ENCODE assay signal across 10 mouse cellular contexts in genomic region chr11:119235596-119235995, GRCm38 (mm10). TPM values are rescaled to one million over a fixed set of nuclear protein-coding genes. Genes with fewer than 3 reads are reported as not detected.
DNase-seq lines count a peak whose midpoint lies in the region; ATAC-seq and TF ChIP-seq lines count a peak whose summit lies in the region.
"Had no signal": no experiment of that assay in that cellular context is flagged by ENCODE, and none has a peak within 500 bp of the region (broad histone marks: within the 10 kb centered on the region; RNA-seq: fewer than 3 reads in every experiment).

No protein-coding gene starts in this region.

- H3K4me2 ChIP-seq in intestine, postnatal 0 days (replicated peaks; ENCODE audit: low read depth) = no peak overlapping the region
- H3K4me2 ChIP-seq in intestine, embryonic 16.5 days (ENCODE audit: low read depth, low read length) = no peak overlapping the region
- H3K4me2 ChIP-seq: heart, embryonic 13.5 days; lung, embryonic 15.5 days had no signal

- no peaks in the 10 kb centered on the region for H3K27me3 ChIP-seq in intestine, postnatal 0 days (replicated peaks; ENCODE audit: control insufficient read depth, insufficient read depth, low read length)
- no peaks in the 10 kb centered on the region for H3K27me3 ChIP-seq in intestine, embryonic 16.5 days (replicated peaks; ENCODE audit: control insufficient read depth, insufficient read depth, low read length)

- H3K36me3 ChIP-seq in intestine, postnatal 0 days (ENCODE audit: control insufficient read depth, insufficient read depth) = no peaks in the 10 kb centered on the region
- no peaks in the 10 kb centered on the region for H3K36me3 ChIP-seq in intestine, embryonic 16.5 days (ENCODE audit: control insufficient read depth, insufficient read depth, low read length)
- H3K36me3 ChIP-seq: heart, embryonic 13.5 days; lung, embryonic 15.5 days had no signal

- H3K4me3 ChIP-seq in intestine, postnatal 0 days (ENCODE audit: low read depth, low read length) = no peak overlapping the region
- no peak overlapping the region for H3K4me3 ChIP-seq in intestine, embryonic 16.5 days (ENCODE audit: low read length)
- H3K4me3 ChIP-seq in cortical plate, adult 2 months (ENCODE audit: insufficient read depth, low read length) = no peak overlapping the region
- H3K4me3 ChIP-seq: heart, embryonic 13.5 days; lung, embryonic 15.5 days had no signal

- H3K9ac ChIP-seq in intestine, postnatal 0 days (ENCODE audit: low read depth, low read length) = no peak overlapping the region
- H3K9ac ChIP-seq in intestine, embryonic 16.5 days (ENCODE audit: low read depth, low read length) = no peak overlapping the region
- H3K9ac ChIP-seq: heart, embryonic 13.5 days; lung, embryonic 15.5 days had no signal

- H3K4me1 ChIP-seq in intestine, postnatal 0 days (replicated peaks; ENCODE audit: control insufficient read depth, insufficient read depth, low read length) = no peaks in the 10 kb centered on the region; the same call in 1 of the 2 replicates
- H3K4me1 ChIP-seq in intestine, embryonic 16.5 days (ENCODE audit: control insufficient read depth, insufficient read depth, low read length) = peaks cover 14% of the 10 kb centered on the region
- no peaks in the 10 kb centered on the region for H3K4me1 ChIP-seq in cortical plate, adult 2 months (ENCODE audit: control insufficient read depth, insufficient read depth, low read length)

- H3K27ac ChIP-seq in intestine, postnatal 0 days (ENCODE audit: low read depth, low read length) = no peak overlapping the region
- no peak overlapping the region for H3K27ac ChIP-seq in intestine, embryonic 16.5 days (ENCODE audit: low read length)
- no peak overlapping the region for H3K27ac ChIP-seq in cortical plate, adult 2 months (ENCODE audit: insufficient read depth, low read length)
- H3K27ac ChIP-seq: heart, embryonic 13.5 days; lung, embryonic 15.5 days had no signal

- DNase-seq in CD4-positive, CD25-positive, alpha-beta regulatory T cell, adult 2 months (ENCODE audit: low read depth, low spot score) = peak; percentile 85
- peak; percentile 94 for DNase-seq in ES-CJ7 (ENCODE audit: low read depth, low spot score)
- peak; percentile 78 for DNase-seq in lung, postnatal 14 days
- DNase-seq in testis, postnatal 14 days (ENCODE audit: low spot score) = peak; percentile 73

- no peaks in the 10 kb centered on the region for H3K9me3 ChIP-seq in intestine, postnatal 0 days (ENCODE audit: control insufficient read depth)
- no peaks in the 10 kb centered on the region for H3K9me3 ChIP-seq in intestine, embryonic 16.5 days (ENCODE audit: control insufficient read depth, low read length)
- H3K9me3 ChIP-seq: lung, embryonic 15.5 days had no signal

- ATAC-seq in CD4-positive, CD25-positive, alpha-beta regulatory T cell, adult 4 months = no peak
- no peak for ATAC-seq in intestine, postnatal 0 days
- ATAC-seq in intestine, embryonic 16.5 days = no peak

- 85% methylated on average over 4 of the region's 4 CpGs for WGBS in intestine, postnatal 0 days
- whole genome bisulfite sequencing in intestine, embryonic 16.5 days = 91% methylated on average over 4 of the region's 4 CpGs

- peak; percentile 79 for TF ChIP-seq CTCF in intestine, postnatal 0 days (IDR thresholded peaks at IDR 0.05; ENCODE audit: low read depth)
- peak; percentile 40; the same call in 1 of the 2 replicates for TF ChIP-seq CTCF in cortical plate, adult 2 months (IDR thresholded peaks at IDR 0.05; ENCODE audit: extremely low read depth, insufficient read depth, low read length)

- no peak for TF ChIP-seq POLR2A in cortical plate, adult 2 months (IDR thresholded peaks at IDR 0.05; ENCODE audit: extremely low read depth, insufficient read depth, low read length)

RNA-seq across cellular contexts. Expression of gene Ccdc40, which starts 7.2 kb away (rescaled TPM):
- 1 to 10 TPM; 2.9 to 3.6 TPM for polyA plus RNA-seq in CD4-positive, CD25-positive, alpha-beta regulatory T cell, adult 4 months (2017; shearing (Covaris generic))
- polyA plus RNA-seq in intestine, postnatal 0 days (2015; fragmentation: Nextera tagmentation; extraction: Ambion mirVana) = 1.5 and 1.8 TPM in 2 replicates
- 1.4 and 2.8 TPM in 2 replicates for polyA plus RNA-seq in intestine, embryonic 16.5 days (2015; fragmentation: Nextera tagmentation; extraction: Ambion mirVana)
- 1.4 TPM in 2 replicates for polyA plus RNA-seq in cortical plate, adult 2 months (2012; rRNA removed)

RNA-seq across cellular contexts. Expression of gene Tbc1d16, which starts 7.3 kb away (rescaled TPM):
- polyA plus RNA-seq in CD4-positive, CD25-positive, alpha-beta regulatory T cell, adult 4 months (2017; shearing (Covaris generic)) = 1 to 10 TPM in 1 of 2 experiments, under 1 TPM in 1; 0.72 to 1.0 TPM
- 3.8 and 4.5 TPM in 2 replicates for polyA plus RNA-seq in intestine, postnatal 0 days (2015; fragmentation: Nextera tagmentation; extraction: Ambion mirVana)
- polyA plus RNA-seq in intestine, embryonic 16.5 days (2015; fragmentation: Nextera tagmentation; extraction: Ambion mirVana) = 11.0 and 12.7 TPM in 2 replicates
- 15.5 and 17.6 TPM in 2 replicates for polyA plus RNA-seq in cortical plate, adult 2 months (2012; rRNA removed)

RNA-seq across cellular contexts. Expression of gene Gaa, which starts 32.1 kb away (rescaled TPM):
- 10 to 100 TPM; 11.5 to 27.8 TPM for polyA plus RNA-seq in CD4-positive, CD25-positive, alpha-beta regulatory T cell, adult 4 months (2017; shearing (Covaris generic))
- 71.6 and 79.0 TPM in 2 replicates for polyA plus RNA-seq in intestine, postnatal 0 days (2015; fragmentation: Nextera tagmentation; extraction: Ambion mirVana)
- 90.5 and 99.0 TPM in 2 replicates for polyA plus RNA-seq in intestine, embryonic 16.5 days (2015; fragmentation: Nextera tagmentation; extraction: Ambion mirVana)
- polyA plus RNA-seq in cortical plate, adult 2 months (2012; rRNA removed) = 193 and 198 TPM in 2 replicates
